Mouse (Mus musculus): ENCODE measurements at regions not wholly inside any gene's neighbourhood (a gene's known extent, or its start where the extent isn't known, plus 50 kb on each side); places are given as distances from the start of the nearest gene placed in this dataset.

DNA sequence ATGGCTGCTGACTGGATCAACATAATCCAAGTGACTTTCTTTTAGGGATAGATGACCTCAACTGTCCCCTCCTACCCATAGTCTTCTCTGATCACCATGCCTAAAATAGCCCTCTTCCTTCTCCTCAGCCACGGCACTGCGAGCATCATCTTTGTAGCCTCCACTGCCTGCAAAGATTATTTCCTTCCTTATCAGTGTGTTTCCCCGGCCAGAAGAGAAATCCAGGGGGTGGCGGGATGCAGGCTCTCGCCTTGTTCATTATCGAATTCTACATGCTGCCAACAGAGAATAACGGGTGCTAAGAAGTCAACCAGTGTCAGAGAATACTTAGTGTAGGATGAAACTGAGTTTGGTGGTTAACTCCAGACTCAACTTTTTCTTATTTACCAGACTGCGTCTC lies 180.0 kb upstream of the Ccdc122 start:
- no peak overlapping the region for H3K4me3 ChIP-seq (ENCODE audit: insufficient read depth, poor library complexity, severe bottlenecking)
- H3K79me3 ChIP-seq (ENCODE audit: low read depth), result no peaks in the 10 kb centered on the region
- no peak overlapping the region for H3ac ChIP-seq (ENCODE audit: control insufficient read depth, insufficient read length, low read depth)
- no peaks in the 10 kb centered on the region for H3K79me2 ChIP-seq (ENCODE audit: control insufficient read depth, insufficient read depth)
- H3K27me3 ChIP-seq (ENCODE audit: control insufficient read depth, insufficient read depth, insufficient read length), result no peaks in the 10 kb centered on the region
- no peaks in the 10 kb centered on the region for H3K36me3 ChIP-seq (ENCODE audit: control insufficient read depth, insufficient read depth)
- TF ChIP-seq MYOD1 (IDR thresholded peaks at IDR 0.05; ENCODE audit: control insufficient read depth, insufficient read length, low read depth) (no peak), CEBPB (IDR thresholded peaks at IDR 0.05; ENCODE audit: low read depth) (no peak), FOSL1 (IDR thresholded peaks at IDR 0.05; ENCODE audit: insufficient read depth, low read length, poor library complexity, severe bottlenecking) (no peak), MAX (IDR thresholded peaks at IDR 0.05) (no peak), USF1 (IDR thresholded peaks at IDR 0.05; ENCODE audit: low read depth) (no peak), CTCF (IDR thresholded peaks at IDR 0.05; ENCODE audit: control insufficient read depth, insufficient read depth, insufficient read length) (no peak), MYOG (IDR thresholded peaks at IDR 0.05; ENCODE audit: control insufficient read depth, extremely low read depth, insufficient read length) (no peak)

DNA sequence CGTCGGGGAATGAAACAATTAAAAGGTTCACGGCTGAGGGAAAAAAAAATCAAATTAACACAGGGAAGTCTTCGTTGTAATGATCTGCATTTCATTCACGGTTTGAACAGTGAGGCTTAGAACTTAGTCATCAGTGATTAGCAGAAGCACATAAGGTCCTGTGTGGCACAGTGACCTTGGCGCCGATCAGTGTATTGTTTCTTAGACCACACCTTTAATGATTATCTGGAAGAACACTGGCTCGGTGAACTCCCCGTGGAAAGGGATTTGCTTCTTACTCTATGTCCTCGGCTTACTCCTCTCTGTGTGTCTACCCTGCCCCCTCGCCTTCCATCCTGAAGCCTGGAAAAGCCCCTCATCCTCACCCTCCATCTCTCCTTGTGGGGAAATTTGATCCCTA lies 181.6 kb upstream of the Ccdc122 start:
- TF ChIP-seq CTCF (IDR thresholded peaks at IDR 0.05; ENCODE audit: control insufficient read depth, insufficient read depth, insufficient read length) (no peak), MYOG (IDR thresholded peaks at IDR 0.05; ENCODE audit: control insufficient read depth, extremely low read depth, insufficient read length) (no peak), MAX (IDR thresholded peaks at IDR 0.05) (no peak), FOSL1 (IDR thresholded peaks at IDR 0.05; ENCODE audit: insufficient read depth, low read length, poor library complexity, severe bottlenecking) (no peak), CEBPB (IDR thresholded peaks at IDR 0.05; ENCODE audit: low read depth) (no peak), MYOD1 (IDR thresholded peaks at IDR 0.05; ENCODE audit: control insufficient read depth, insufficient read length, low read depth) (no peak), USF1 (IDR thresholded peaks at IDR 0.05; ENCODE audit: low read depth) (no peak)
- no peaks in the 10 kb centered on the region for H3K36me3 ChIP-seq (ENCODE audit: control insufficient read depth, insufficient read depth)

DNA sequence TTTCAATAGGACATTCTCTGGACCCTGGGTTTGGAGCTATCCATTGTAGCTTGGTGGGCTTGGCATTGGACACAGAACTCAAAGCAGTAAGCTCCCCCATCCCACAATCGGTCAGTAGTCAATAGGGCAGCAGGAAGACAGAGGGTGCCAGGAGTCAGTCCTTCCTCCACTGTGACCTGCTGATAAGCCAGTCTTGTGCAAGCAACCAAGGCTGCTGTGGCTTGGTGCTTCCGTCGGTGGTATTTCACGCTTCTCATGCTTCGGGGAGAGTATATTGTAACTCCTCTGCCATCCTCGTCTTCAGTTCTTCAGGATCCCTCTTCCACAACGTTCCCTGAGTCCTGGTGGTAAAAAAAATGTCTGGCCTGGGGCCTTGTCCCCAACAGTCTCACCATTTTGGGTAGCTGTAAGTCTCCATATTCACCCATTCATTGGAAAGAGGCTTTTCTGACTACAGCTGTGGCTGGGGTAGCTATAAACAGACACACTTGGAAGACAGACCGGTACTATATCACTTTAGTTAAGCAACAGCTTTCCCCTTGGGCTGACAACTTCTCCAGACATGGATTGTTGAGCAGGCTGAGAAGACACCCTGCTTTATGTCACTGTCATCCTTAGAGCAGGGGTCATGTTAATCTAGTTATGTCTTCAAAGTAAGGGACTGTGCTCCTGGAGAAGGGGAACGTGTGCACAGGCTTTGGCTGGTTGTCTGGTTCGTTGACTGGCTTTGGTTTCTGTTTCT lies 184.9 kb upstream of the Ccdc122 start:
- Histone ChIP-seq H3K36me3 (ENCODE audit: control insufficient read depth, insufficient read depth) (no peaks in the 10 kb centered on the region), H3K79me2 (ENCODE audit: control insufficient read depth, insufficient read depth) (no peaks in the 10 kb centered on the region), H3K79me3 (ENCODE audit: low read depth) (no peaks in the 10 kb centered on the region), H3K4me3 (ENCODE audit: insufficient read depth, poor library complexity, severe bottlenecking) (no peak overlapping the region), H3ac (ENCODE audit: control insufficient read depth, insufficient read length, low read depth) (no peak overlapping the region), H3K27me3 (ENCODE audit: control insufficient read depth, insufficient read depth, insufficient read length) (no peaks in the 10 kb centered on the region)
- TF ChIP-seq FOSL1 (IDR thresholded peaks at IDR 0.05; ENCODE audit: insufficient read depth, low read length, poor library complexity, severe bottlenecking) (no peak), USF1 (IDR thresholded peaks at IDR 0.05; ENCODE audit: low read depth) (no peak), MYOG (IDR thresholded peaks at IDR 0.05; ENCODE audit: control insufficient read depth, extremely low read depth, insufficient read length) (no peak), CTCF (IDR thresholded peaks at IDR 0.05; ENCODE audit: control insufficient read depth, insufficient read depth, insufficient read length) (no peak), MAX (IDR thresholded peaks at IDR 0.05) (no peak), MYOD1 (IDR thresholded peaks at IDR 0.05; ENCODE audit: control insufficient read depth, insufficient read length, low read depth) (no peak), CEBPB (IDR thresholded peaks at IDR 0.05; ENCODE audit: low read depth) (no peak)

More for the DNA sequence above, 181.6 kb upstream of the Ccdc122 start:
- Histone ChIP-seq H3ac (ENCODE audit: control insufficient read depth, insufficient read length, low read depth) (no peak overlapping the region), H3K27me3 (ENCODE audit: control insufficient read depth, insufficient read depth, insufficient read length) (no peaks in the 10 kb centered on the region), H3K79me2 (ENCODE audit: control insufficient read depth, insufficient read depth) (no peaks in the 10 kb centered on the region), H3K4me3 (ENCODE audit: insufficient read depth, poor library complexity, severe bottlenecking) (no peak overlapping the region), H3K79me3 (ENCODE audit: low read depth) (no peaks in the 10 kb centered on the region)

DNA sequence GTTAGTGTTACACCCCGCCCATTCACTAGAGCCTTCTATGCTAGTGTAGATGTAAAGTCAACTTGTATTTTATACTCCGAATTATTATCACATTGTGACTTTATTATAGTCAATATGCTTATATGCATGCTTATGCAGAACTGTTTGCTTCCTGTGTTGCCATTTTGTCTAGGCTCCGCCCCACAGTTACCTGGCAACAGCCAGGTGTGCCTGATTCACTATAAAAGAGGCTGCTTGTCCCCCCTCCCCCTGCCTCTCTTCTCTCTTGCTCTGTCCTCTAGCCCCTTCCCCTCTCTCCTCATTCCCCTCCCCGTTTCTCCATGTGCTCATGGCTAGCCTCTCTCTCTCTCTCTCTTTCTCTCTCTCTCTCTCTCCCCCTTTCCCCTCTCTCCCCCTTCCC lies 185.9 kb upstream of the Ccdc122 start:
- Histone ChIP-seq H3K36me3 (ENCODE audit: control insufficient read depth, insufficient read depth) (no peaks in the 10 kb centered on the region), H3K27me3 (ENCODE audit: control insufficient read depth, insufficient read depth, insufficient read length) (no peaks in the 10 kb centered on the region), H3K79me2 (ENCODE audit: control insufficient read depth, insufficient read depth) (no peaks in the 10 kb centered on the region), H3K79me3 (ENCODE audit: low read depth) (no peaks in the 10 kb centered on the region), H3ac (ENCODE audit: control insufficient read depth, insufficient read length, low read depth) (no peak overlapping the region), H3K4me3 (ENCODE audit: insufficient read depth, poor library complexity, severe bottlenecking) (no peak overlapping the region)
- TF ChIP-seq MYOG (IDR thresholded peaks at IDR 0.05; ENCODE audit: control insufficient read depth, extremely low read depth, insufficient read length) (no peak), USF1 (IDR thresholded peaks at IDR 0.05; ENCODE audit: low read depth) (no peak), MAX (IDR thresholded peaks at IDR 0.05) (no peak), FOSL1 (IDR thresholded peaks at IDR 0.05; ENCODE audit: insufficient read depth, low read length, poor library complexity, severe bottlenecking) (no peak), CTCF (IDR thresholded peaks at IDR 0.05; ENCODE audit: control insufficient read depth, insufficient read depth, insufficient read length) (no peak), MYOD1 (IDR thresholded peaks at IDR 0.05; ENCODE audit: control insufficient read depth, insufficient read length, low read depth) (no peak), CEBPB (IDR thresholded peaks at IDR 0.05; ENCODE audit: low read depth) (no peak)

DNA sequence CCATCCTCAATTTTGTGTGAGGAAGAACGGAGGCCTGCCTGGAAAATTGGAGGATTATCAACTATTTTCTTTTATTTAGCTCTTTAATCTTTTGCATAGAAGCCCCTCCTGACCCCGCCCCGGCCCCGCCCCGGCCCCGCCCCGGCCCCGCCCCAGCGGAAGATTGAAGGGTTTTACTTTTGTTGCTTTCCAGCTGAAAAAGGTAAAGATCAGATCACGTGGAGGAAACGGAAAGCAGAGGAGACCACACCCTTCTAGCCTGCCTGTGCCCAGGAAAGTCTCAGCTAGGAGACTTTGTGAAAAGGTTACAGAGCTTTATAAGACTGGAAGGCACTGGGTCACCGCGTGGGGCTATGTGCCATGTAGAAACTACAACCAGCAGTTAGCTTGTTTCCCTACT lies 186.5 kb upstream of the Ccdc122 start:
- H3K79me2 ChIP-seq (ENCODE audit: control insufficient read depth, insufficient read depth), result no peaks in the 10 kb centered on the region
- H3ac ChIP-seq (ENCODE audit: control insufficient read depth, insufficient read length, low read depth), result no peak overlapping the region
- no peaks in the 10 kb centered on the region for H3K36me3 ChIP-seq (ENCODE audit: control insufficient read depth, insufficient read depth)
- no peak overlapping the region for H3K4me3 ChIP-seq (ENCODE audit: insufficient read depth, poor library complexity, severe bottlenecking)
- H3K27me3 ChIP-seq (ENCODE audit: control insufficient read depth, insufficient read depth, insufficient read length), result no peaks in the 10 kb centered on the region
- H3K79me3 ChIP-seq (ENCODE audit: low read depth), result no peaks in the 10 kb centered on the region
- TF ChIP-seq FOSL1 (IDR thresholded peaks at IDR 0.05; ENCODE audit: insufficient read depth, low read length, poor library complexity, severe bottlenecking) (no peak), CTCF (IDR thresholded peaks at IDR 0.05; ENCODE audit: control insufficient read depth, insufficient read depth, insufficient read length) (no peak), USF1 (IDR thresholded peaks at IDR 0.05; ENCODE audit: low read depth) (no peak), MYOD1 (IDR thresholded peaks at IDR 0.05; ENCODE audit: control insufficient read depth, insufficient read length, low read depth) (no peak), MYOG (IDR thresholded peaks at IDR 0.05; ENCODE audit: control insufficient read depth, extremely low read depth, insufficient read length) (no peak), MAX (IDR thresholded peaks at IDR 0.05) (no peak)

Data from C2C12 (cell line).